Mouse (Mus musculus) heart, postnatal 0 days (tissue): Measurements from ENCODE around the gene Asic2.

Experiments used
- CTCF ChIP-seq: IDR thresholded peaks from 2 replicates; pipeline ENCODE4 v1.5.1; 2016; ENCODE audit warnings: antibody characterized with exemption, control low read depth, low read depth
- EP300 ChIP-seq: IDR thresholded peaks from 2 replicates; pipeline ENCODE4 v1.6.1; 2016; ENCODE audit warnings: antibody characterized with exemption, low read depth

DNA sequence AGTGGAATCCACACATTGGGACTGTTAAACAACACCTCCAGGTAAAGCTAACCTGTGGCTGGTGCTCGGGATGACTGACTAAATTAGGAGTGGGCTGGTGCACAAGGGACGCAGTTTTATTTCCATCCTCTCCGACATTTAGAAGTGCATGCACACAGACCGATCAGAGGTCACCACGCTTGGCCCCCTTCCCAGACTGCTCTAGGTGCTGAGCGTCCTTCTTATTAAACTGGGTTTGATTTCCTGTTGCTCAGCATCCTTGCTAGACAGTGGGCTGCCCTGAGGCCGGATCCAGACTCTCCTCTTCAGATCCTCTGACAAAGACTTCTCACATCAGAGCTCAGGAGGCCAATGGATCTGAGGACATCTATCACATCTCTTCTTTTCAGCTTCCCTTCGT lies 596.7 kb downstream of the Asic2 start:
- TF ChIP-seq CTCF = no peak
- TF ChIP-seq EP300 = no peak
